Mouse (Mus musculus) liver (tissue): Measurements from ENCODE around the gene Rps6kc1.
"Not testable (repeated sequence)": the region's sequence is repeated elsewhere in the genome, so short reads cannot be mapped to it uniquely, and the experiment has no call there.

Experiments used
- DNase-seq: peaks from one replicate; pipeline ENCODE4 v3.0.0-alpha.2; 2020; ENCODE audit warnings: mixed read lengths

Rps6kc1 gene

DNA sequence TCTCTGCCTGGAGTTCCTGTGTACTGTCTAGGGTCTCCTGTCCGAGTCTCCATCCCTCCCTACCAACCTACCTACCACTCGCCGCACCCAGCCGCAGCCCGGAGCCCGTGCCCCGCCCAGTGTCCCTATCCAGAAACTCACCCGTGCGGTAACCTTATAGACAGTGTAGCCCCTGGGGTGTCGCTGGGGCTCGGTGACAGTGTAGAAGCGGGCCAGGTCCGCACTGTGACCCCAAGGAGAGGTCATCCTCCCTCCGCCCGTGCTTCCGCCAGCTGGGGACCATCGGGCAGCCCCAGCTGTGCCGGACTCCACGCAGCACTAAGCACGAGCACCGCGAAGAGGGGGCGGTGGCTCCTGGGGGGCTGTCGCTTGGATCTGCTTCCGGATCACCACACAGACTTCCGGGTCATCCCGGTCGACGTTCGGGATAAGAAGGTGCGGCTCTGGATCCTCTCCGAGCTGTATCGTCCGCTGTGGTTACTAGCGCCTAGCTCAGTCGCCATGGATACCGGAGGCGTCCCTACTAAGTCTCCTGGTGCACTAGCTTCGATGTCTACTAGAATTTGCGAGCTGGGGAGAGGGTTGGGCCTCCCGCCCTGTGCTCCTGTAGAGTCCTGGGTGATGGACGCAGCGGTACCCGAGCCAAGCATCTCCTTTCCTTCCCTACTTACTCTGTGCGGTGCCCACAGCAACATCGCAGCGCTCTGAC lies at the start of gene Rps6kc1:
Gene Rps6kc1 (minus strand): TSS at position 356 of the 709 bp plus-strand sequence.
- DNase-seq: peak; percentile 73

DNA sequence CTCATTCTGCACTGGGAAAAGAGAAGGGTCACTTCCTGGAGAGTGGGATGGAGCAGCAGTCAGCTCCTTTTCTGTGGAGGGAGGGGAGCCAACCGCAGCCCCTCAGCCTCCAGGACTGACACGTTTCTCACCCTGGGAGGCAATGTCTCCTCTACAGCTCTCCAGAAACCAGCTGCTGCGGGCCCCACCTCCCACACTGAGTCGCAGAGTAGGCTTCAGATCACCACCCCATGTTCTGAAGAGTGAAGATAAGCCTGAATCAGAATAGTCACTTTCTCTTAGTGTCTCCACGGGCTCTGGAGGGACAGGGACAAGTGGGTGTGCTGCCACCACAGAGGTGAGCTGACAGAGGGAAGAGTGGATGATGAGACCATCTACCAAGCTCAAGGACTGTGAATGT lies 47.3 kb upstream of the Rps6kc1 start:
- DNase-seq: no peak

DNA sequence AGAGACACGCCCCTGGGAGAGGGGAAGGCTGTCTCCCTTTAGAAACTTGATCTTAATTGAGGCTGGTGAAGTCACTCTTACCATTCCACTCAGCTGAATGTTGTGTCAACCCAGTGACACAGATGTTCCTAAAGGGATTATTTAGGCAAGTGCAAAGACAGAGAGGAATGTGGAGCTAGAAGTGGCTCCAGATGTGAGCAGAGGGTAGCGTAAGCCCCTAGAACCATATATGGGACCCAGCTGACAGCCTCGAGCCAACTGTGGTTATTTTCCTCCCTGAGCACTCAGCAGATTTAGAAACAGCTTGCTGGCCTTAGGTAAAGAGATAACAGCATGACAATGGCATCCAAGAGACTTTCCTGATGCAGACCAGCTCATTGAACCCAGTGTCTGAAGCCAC lies 41.4 kb upstream of the Rps6kc1 start:
- no peak for DNase-seq

DNA sequence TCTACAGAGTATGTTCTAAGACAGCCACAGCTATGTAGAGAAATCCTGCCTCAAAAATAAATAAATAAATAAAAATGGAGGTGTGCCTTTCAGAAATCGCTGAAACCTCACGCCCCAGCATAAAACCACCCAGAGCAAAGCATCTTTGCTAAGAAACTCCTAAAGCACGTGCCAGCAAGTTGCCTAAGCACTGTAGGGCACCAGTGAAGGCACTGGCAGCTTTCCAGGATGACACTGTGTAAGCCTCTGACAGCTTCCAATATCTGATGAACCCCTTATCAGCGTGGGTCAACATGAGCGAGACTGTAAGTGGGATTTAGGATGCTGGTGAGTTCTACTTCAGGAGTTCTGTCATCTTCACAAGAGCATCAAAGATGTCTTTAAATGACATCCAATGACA lies 39.4 kb upstream of the Rps6kc1 start:
- no peak for DNase-seq

DNA sequence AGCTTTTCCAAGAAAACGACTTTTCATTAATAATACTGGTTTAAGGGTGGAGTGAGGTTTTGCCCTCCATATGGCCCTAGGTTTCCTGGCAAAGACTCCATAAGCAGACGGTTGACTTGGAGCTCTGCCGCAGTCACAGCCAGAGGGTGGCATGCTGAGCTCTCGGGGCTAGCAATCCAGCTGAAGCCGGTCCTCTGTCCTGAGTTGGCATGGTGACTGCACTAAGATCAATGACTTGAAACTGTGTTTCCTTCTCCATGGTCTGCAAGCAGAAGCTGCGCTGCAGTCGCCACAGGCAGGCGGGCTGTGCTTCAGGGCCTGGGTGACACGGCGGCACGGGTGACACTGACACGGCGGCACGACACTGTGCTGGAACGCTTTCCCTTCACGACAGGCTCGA lies 37.3 kb upstream of the Rps6kc1 start:
- no peak for DNase-seq

DNA sequence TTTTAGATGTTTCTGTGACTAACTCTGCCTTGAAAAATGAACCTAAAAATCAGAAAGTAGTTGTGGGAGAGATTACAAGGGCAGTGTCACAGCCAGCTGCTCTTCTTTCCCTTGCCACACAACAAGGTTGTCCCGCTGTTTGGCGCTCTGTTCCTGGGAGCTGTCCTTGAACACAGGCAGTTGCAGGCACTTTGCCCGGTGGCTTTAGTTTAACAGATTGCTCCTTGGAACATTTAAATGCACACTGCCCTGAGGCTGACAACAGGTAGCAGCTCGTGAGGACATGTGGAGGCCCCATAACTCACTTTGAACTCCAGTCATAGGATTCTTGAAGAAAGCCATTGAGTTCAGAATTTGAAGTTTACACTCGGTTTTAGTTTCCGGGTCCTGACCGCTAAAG lies 36.9 kb upstream of the Rps6kc1 start:
- no peak for DNase-seq

DNA sequence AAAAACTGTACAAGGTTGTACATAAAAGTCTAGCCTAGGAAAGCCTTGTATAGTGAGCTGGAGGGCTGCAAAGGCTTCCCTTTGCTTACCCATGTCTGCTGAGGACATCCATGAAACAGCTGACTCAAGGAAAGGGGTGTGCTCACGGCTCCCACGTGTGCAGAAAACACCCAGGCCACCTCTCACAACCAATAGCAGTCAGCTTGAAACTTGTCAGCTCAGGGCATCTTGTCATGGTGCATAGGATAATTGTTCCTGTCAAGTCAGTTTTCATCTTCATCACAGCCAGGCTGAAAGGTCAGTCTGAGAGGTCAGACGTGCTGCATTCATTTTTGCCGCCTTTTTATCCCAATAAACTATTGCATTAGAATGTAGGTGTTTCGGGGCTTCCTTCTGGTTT lies 36.4 kb upstream of the Rps6kc1 start:
- no peak for DNase-seq

DNA sequence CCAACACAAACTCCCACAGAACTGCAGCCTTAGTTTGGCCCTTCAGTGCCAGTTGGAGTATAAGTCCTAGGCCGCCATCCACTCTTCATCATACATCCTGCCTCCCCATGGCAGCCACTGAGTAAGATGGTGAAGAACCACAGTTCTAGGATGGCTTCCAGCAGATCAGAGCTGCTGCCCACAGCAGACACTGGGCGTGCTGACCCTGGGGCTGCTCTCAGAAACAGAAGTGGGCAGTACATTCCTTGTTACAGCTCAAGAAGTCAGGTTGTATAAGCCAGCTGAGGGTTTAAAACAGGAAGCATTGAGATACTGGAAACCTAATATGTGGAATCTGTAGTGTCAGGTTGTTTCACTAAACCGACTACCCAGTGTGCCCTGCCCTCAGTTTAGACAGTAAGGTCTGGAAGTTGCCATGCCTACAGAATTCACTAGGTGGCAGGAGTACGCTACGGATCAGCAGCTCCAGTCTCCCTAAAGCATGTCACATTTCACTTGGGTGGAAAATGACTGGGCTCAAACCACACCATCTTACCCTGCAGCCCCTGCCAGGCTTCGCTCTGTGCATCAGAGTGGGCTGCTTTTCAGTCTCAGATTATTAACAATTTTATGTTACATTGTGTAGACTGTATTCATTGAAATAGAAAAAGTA lies 32.7 kb upstream of the Rps6kc1 start:
- DNase-seq: peak; percentile 62

DNA sequence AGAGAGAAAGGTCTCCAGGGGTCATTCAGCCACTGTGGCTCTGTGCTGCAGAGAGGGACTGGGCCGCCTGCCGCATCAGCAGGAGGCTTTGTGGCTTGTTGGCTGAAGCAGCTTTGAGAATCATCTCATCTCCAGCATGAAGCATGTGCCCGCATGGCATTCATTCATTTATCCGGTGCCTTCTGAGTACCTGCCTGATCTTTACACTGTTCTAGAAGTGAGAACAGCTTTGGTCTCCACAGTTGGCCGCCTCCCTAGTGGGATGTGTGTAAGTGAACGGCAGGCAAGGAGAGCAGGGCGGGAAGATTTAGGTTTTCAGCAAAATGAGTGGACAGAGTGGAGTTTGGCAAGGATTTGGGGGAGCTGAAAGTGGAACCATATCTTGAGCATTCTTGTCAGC lies 28.2 kb upstream of the Rps6kc1 start:
- DNase-seq: no peak

DNA sequence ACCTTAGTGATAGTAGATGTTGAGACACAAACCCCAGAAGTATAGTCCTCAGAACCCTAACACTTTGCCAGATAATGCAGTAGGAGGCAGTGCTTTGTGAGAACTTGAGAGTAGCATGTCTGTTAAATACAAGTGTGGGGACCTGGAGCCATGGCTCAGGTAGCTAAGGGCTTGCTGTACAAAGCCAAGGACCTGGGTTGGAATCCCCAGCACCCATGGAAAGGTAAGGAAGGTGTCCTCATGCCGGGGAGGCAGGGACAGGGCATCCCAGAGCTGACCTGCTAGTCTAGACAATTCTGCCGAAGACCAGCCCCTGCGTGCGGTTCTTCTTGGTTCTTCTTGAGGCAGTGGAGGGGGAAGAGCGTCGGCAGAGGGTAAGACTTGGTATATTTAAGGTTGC lies 18.6 kb upstream of the Rps6kc1 start:
- no peak for DNase-seq

DNA sequence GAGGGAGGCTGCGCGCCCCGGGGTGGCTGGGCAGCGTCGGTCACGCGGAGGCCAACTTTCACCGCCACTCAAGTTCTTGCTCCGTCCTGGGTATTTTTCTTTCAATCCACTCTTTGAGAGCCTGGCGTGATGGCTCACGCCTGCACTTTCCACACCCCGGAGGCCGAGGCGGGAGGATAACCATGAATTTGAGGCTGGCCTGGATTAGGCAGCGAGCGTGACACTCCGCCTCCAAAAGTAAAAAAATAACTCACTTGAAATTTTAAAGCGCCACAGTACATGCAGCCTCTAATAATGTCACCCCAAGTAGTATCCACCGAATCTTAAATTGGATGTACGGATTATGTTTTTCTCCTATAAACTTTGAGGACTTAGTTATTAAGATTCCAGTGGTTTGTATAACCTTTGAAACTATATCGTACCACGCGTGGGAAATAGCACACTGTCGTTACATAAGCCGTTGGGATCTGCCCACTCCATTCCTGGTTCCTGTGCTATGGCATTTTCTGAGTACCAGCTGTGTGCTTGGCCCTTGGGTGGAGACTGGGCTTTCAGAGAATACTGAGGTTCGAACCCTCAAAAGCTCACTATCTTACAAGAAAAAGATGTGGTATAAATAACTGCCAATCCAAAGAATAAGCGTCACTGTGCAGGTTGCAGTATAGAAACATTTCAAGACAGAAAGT lies 17.6 kb upstream of the Rps6kc1 start:
- DNase-seq: no peak

DNA sequence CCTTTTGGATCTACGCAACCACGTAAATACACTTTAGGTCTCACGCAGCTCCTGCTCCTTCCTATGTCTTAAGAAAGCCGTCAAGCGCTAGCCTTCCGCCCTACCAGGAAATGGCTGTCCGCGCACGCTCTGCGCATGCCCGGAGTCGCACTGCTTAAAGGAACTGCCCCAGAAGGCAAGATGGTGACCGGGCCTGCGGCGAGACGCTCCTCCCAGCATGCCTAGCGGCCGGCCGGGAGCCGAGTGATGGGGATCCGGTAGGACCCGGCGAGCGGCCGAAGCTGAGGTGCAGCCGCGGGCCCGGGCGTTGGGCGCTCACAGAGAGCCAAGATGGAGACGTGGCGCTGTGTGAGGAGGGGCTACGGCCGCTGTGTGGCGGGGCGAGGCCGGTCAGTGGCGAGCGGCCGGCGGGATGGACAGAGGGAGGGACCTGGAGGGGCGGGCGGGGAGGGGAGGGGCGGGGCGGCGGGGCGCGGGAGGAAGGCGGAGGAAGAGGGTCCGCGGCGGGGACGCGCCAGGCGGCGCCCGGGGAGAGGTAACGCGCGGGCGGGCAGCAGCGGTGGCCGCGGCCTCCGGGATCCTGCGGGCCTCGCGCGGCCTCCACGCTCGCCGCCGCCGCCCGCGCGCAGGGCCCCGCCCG lies 16.9 kb upstream of the Rps6kc1 start:
- DNase-seq: peak; percentile 99

DNA sequence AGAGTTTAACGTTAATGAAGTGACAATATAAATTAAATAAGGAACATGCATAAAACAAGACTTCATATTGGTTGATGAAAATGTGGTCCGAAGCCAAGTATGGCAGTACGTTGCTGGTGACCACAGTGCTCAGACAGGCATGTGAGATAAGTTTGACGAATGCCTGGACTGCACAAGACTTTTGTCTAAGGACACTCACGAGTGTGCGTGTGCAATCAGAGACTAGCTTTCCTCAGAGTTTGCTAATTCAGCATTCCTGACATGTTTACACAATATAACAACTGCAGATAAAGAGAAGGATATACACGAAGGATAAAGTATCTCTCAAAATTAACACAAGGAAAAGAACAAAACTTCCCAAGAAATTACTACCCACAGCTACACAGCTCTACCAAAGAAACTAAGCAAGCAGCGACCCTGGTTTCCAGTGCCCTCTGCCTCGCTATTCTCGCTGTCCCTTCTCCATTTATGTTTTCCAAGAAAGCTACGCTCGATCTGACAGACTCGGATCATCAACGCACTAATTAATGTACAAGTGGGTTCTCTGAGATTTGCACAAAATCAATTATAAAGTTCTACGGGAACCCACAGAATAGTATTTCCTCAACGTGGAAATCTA lies 16.3 kb upstream of the Rps6kc1 start:
- peak; percentile 14 for DNase-seq

DNA sequence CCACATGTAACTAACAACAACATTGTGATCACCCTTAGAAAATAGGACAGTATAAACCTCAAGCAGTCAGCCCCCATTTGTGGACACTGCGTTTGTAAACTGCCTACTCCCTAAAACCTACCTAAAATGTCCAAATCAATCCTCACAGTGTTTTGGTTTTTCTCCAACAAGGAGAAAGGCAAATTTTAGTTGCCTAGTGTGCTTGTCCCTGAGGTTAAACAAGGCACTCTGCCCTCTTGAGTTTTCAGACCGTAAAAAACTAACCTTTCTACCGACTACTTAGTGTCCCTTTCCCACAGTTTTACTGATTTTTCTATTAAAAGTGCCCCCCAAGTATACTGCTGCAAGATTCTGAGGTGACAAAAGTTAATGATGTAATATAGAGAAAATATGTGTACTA lies 15.7 kb upstream of the Rps6kc1 start:
- no peak for DNase-seq

DNA sequence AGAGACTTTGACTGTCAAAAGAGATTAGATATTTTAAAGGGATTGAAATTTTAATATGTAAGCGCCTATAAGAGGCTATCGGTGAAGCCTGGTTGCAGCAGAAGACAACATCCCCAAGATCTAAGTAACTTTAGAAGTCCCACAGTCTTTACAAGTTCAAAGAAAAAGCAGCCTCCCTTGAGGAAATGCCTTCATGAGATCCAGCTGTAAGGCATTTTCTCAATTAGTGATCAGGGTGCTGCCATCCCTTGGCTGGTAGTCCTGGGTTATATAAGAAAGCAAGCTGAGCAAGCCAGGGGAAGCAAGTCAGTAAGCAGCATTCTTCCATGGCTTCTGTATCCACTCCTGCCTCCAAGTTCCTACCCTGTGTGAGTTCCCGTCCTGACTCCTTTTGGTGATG lies 13.2 kb upstream of the Rps6kc1 start, which contains the start of gene Angel2:
Gene Angel2 (plus strand): TSS at position 301 of the 400 bp plus-strand sequence.
- DNase-seq: not testable (repeated sequence)

DNA sequence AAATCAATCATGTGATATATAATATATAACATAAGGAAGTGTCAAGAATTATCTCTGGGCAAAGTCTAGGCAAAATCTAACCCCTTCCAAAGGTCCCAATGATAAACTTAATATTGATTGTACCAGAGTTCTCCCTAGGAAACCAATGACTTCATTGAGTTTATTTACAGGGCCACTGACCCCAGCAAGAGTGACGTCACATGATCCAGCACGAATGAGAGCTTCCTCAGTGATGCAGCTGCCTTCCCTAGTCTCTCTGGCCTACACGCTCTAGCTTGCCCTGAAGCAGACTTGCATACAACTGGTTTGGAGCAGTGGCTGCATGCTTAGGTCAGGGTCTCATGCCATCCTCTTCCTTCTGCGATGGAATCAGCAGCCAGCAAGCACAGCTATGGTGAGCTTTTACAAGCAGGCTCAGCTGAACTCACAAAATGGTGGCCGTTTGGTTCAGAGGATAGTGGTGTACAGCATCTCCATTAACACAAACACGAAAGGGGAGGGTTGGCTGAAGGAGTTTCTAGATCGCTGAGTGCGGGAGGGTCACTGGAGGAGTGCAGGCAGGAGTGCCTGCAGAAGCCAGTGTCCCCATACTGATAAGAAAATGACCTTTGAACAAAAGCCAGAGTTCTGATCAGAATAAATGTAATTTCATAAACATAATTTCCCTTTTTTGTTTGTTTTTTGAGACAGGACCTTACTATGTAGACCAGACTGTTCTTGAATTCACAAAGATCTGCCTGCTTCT lies 8.3 kb upstream of the Rps6kc1 start:
- no peak for DNase-seq

DNA sequence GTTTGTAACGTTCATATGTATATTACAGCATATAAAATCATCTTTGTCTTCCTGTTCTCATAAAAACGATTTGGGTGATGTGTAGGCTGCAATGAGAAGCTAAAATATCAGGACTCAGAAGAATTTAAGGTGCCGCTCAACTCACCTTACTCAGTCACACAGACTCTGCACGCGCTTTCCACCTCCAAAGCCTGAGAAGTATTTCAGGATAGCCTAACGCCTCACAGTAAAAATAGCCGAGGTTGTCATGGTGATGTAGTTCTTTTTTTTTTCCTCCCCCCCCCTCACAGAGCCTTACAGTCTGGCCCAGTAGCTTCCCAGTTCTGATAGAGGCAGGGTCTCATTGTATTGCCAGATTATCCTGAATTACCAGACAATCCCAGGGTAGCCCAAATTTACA lies 7.4 kb upstream of the Rps6kc1 start:
- no peak for DNase-seq

DNA sequence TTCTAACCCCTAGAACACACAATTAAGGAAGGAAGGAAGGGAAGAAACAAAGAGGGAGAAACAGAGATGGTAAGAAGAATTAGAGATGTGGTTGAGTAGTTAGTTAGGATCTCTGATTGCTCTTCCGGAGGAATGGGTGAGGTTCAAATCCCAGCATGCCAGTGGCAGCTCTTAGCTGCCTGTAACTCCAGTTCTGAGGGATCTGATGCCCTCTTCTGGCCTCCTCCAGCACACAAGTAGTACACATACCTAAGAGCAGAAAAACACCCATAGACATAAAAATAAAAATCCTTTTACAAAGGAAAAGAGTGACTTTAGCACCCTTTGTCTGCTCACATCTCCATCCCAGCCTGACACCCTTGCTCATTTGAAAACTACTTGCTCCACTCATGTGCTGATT lies 1.1 kb upstream of the Rps6kc1 start:
- DNase-seq: no peak

DNA sequence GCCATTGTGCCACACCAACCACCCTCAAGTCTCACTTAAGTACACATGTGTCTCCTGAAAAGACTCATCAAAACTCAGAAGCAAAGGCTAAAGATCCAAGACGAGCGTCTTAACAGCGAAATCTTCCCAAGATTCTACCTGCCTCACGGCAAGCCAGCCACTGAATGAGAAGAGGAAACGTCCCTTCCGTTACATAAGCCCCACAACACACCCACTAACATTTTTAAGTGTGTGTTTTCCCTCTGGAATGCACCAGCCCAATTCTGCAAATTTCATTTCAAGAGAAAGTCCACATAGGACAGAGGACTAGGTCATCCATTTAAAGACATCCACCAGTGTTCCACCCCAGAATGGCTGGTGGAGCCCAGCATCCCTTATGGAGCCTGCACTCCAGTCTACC lies 734 bp downstream of the Rps6kc1 start:
- DNase-seq: no peak

DNA sequence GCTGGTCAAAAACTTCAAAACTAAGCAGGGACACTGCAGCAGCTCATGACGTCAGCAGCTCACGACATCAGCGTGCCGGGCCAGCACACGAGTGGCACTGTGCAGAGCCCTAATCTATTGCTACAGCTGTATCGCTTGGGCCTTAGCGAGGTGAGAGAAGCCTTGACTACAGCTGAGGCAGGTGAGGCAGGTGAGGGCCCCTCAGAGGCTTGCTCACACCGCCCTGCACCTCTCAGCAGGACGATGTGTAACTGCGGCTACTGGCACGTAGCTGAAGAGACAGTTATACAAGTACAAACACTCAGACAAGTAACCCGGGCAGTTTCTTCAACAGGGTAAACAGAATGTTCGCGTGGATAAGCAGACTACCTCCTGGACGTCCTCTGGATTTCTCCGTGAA lies 6.9 kb downstream of the Rps6kc1 start:
- no peak for DNase-seq

DNA sequence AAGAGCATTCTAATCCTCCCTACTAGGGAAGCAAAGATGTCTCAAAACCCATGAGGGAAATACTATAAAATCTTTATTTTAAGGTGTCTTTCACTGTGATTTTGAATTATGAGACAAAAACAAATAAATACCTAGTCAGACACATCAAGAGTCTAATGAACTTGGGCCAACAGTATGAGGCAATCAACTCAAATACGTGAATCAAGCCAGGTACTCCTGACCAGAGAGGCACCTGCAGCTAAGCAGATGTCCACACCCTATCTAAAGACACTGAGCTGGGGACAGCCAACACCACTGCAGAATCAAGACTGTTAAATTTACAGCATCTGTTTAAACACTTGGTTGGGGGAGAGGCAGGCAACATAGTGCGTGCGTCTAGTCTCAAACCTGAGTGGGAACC lies 7.4 kb downstream of the Rps6kc1 start:
- DNase-seq: no peak

DNA sequence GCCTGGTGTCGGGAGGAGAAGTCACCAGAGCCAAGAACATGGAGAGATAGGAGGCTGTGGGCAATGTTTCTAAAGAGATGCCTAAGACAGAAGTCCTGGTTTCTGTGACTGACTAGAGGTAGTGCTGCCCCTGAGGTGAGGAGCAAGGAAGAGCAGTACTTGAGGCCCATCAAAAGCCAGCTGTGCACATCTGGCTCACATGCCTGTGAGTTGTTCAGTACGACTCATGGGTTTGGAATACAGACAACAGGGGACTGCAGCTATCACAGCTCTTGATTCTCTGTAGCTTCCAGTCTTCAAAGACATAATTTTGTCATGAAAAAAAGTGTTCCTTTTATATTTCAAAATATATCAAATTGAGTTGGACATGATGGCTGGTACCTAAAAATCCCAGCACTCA lies 10.5 kb downstream of the Rps6kc1 start:
- DNase-seq: no peak
